ENCODE assay signal across 8 mouse cellular contexts in the genomic region with DNA sequence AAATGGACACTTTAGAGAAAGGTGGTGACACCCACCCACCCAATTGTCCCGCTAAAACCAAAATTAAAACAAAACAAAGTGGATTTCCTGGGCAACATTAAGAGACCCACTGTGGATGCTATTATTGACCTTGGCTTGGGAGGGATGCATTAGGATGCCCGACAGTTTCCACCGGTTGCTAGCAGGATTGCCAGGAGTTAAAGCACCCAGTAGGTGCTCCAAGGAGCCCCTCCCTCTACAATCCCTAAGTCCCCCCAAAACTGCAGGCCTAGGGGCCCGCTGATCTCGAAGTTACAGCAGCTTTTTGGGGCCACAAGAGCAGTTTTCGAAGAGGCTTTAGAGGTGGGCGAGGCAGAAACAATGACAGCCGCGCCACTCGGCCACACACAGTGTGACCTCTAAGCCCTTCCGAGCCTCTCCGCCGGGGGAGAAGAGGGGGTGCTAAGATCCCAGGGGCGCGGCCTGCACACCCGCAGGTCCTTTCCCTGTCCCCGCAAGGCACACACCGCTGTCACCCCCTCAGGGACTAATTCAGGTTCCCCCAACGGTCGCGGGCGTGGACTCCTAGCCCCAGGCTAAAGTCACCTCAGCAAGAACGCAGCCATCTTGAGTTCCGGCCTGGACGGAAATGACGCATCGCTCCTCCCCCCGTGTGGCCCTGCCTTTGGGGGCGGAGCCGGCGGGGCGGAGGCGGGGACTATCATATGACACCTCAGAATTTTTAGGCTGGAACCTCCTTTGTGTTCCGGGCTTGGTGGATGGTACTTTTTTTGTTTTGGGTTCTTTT. TPM values are rescaled to one million over a fixed set of nuclear protein-coding genes. Genes with fewer than 3 reads are reported as not detected.
DNase-seq lines count a peak whose midpoint lies in the region; ATAC-seq lines count a peak whose summit lies in the region.

A gene (minus strand): TSS at position 630 of the 787 bp plus-strand sequence.
A gene (plus strand): TSS at position 738 of the 787 bp plus-strand sequence.

- intact Hi-C loops in gastrocnemius, postnatal 14 days (cut with DNase I; ENCODE audit: low total_unique reads), result no loop called here
- intact Hi-C loops in left cerebral cortex, postnatal 10 days (cut with DNase I), result no loop called here

- DNase-seq in adrenal gland, adult (ENCODE audit: inconsistent age in 2 of 2, low spot score in 1 of 2), result peak; percentile 96 to 99
- DNase-seq in embryo, embryonic 10.5 days (ENCODE audit: low spot score), result peak; percentile 97
- peak; percentile 94 for DNase-seq in gastrocnemius, postnatal 14 days
- peak; percentile 90 to 95 for DNase-seq in left cerebral cortex, postnatal 10 days (ENCODE audit: extremely low spot score in 1 of 2, low spot score in 2 of 2)
- DNase-seq in right cerebral cortex, postnatal 25 days, result peak; percentile 95
- DNase-seq in urinary bladder, postnatal 4 days (ENCODE audit: low spot score in 2 of 2), result peak; percentile 91 to 96

- peak; percentile 100 for ATAC-seq in inflammation-experienced regulatory T-cells, adult 6 months
- ATAC-seq in megakaryocyte-erythroid progenitor cell, adult 5-6 weeks (replicated peaks; ENCODE audit: low FRiP score, low TSS enrichment, poor library complexity, severe bottlenecking), result peak; percentile 99

RNA-seq across cellular contexts. Expression of the first gene that starts in this region (rescaled TPM):
- 100 to 1,000 TPM; 692 to 793 TPM for total RNA-seq in gastrocnemius, postnatal 14 days (2021)
- 100 to 1,000 TPM; 115 to 153 (median 125) TPM for polyA plus RNA-seq in inflammation-experienced regulatory T-cells, adult 6 months (2017; shearing (Covaris generic))
- 100 to 1,000 TPM; 200 to 210 TPM for total RNA-seq in left cerebral cortex, postnatal 10 days (2021)
- 150 and 178 TPM in 2 replicates for total RNA-seq in megakaryocyte-erythroid progenitor cell, adult 5-6 weeks (2014; fragmentation: Nextera tagmentation)
- 72.0 and 84.7 TPM in 2 replicates for total RNA-seq in megakaryocyte-erythroid progenitor cell, adult 5-6 weeks (2017)

RNA-seq across cellular contexts. Expression of the second gene that starts in this region (rescaled TPM):
- total RNA-seq in gastrocnemius, postnatal 14 days (2021), result 100 to 1,000 TPM; 117 to 734 TPM
- not detected for polyA plus RNA-seq in inflammation-experienced regulatory T-cells, adult 6 months (2017; shearing (Covaris generic))
- not detected for total RNA-seq in left cerebral cortex, postnatal 10 days (2021)
- total RNA-seq in megakaryocyte-erythroid progenitor cell, adult 5-6 weeks (2014; fragmentation: Nextera tagmentation), result not detected in 2 replicates
- total RNA-seq in megakaryocyte-erythroid progenitor cell, adult 5-6 weeks (2017), result 0.61 TPM in 1 of 2 replicates, not detected in the other

Comparison
In these comparisons a context has a peak if more than half of its experiments do, and no peak if none do; other contexts are left out.
1. Peak in every context shown above with its lines: DNase-seq and ATAC-seq.
2. RNA of the second gene that starts in this region (total RNA-seq): 117 to 734 TPM in gastrocnemius, postnatal 14 days; not detected in left cerebral cortex, postnatal 10 days and 0.61 TPM in megakaryocyte-erythroid progenitor cell, adult 5-6 weeks; every median in the first group is over 10 times any median in the second.